Mouse (Mus musculus): ENCODE results near the gene Tuba8.

Gene Tuba8

DNA sequence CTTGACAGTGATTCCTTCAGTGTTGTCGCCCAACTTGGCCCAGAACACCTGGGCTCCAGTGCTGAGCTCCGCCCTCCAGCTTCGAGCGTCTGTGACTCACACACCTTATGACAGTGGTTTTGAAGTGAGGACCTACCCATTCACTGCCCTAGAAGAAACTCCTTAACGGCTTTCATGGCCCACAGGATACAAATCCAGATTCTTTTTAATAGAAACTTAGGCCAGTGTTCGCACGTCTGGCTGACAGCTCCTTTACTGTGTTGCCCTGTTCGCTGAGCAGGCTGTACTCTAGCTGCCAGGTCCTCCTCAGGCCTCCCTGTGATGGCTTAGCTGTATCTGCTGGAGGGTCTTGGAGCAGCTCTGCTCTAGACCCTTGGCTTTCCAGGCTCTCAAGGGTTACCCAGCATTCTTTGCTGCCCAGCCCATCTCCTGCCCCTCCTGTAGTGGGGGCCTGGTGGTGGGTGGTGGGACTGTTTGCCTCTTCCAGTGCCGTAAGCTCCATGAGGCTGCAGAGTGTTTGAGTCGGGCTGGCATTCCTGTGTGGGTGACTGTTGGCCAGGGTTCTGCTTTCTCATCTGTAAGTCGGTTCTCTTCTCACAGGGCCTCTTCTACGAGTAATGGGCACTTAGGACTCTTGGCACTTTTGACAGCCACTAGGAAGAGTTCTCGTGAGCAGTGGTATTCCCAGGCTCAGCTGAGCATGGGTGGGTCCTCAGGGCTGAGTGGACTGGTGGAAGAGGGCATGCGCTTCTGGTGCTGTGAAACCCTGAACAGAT is 15.4 kb upstream of the Tuba8 start:
- no peak for DNase-seq (ENCODE audit: low spot score in 2 of 2)

DNA sequence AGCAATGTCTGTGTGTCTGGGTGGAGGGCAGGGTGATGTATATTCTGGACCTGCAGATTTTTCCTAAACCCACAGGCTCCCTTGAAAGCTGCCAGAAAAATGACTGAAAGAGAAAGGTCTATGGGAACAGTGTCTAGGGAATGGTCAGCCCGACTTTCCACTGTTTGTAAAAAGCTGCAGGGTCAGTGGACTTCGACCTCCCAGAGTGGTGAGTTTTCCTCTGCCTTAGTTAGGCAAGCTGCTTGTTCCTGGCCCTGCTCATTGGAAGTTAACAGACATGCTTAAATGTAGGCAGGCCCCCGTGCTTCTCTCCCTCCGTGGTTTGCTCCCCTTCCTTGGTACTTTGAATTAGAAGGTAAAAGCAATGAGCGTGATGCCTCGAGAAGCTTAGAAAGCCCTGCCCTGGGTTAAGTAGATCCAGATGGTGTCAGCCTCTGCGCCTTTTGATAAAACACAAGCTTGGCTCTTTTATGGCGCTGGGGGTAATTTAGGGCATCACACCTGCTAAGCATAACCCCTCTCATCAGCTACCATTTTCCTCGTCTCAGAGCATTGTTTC is 12.6 kb upstream of the Tuba8 start:
- no peak for DNase-seq (ENCODE audit: low spot score in 2 of 2)

DNA sequence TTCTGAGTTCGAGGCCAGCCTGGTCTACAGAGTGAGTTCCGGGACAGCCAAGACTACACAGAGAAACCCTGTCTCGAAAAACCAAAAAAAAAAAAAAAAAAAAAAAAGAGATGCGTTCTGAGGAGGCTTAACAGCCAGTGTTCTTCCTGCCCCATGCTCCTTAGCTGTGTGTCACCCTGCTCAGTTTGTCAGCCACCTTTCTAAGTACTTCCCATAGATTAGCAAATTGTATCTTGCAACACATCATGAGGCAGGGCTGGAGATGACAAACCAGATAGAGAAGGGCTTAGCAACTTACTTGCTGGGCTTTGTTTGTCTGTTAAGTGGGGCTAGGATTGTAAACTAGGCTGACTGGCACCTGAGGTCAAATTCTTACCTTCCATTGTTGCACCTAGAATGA is 10.0 kb upstream of the Tuba8 start:
- DNase-seq (ENCODE audit: low spot score in 2 of 2) = no peak

DNA sequence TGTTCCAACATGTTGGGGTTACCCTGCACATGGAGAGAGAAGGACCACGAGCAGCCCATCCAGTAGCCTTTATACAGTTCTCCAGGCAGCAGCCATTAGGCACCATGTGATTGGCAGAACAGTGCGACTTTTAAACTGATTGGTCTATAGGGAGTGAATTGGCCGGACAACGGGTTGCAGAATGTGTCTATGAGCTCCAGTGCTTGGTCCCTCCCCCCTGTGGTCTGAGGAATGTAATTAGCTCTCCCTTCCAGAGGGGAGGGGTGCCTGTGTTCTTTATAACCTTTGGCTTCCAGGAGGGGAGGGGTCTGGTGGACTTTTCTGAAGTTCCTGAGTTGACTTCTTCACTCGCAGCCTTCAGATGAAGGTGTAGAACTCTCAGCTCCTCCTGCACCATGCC is 8.5 kb upstream of the Tuba8 start:
- no peak for DNase-seq (ENCODE audit: low spot score in 2 of 2)

DNA sequence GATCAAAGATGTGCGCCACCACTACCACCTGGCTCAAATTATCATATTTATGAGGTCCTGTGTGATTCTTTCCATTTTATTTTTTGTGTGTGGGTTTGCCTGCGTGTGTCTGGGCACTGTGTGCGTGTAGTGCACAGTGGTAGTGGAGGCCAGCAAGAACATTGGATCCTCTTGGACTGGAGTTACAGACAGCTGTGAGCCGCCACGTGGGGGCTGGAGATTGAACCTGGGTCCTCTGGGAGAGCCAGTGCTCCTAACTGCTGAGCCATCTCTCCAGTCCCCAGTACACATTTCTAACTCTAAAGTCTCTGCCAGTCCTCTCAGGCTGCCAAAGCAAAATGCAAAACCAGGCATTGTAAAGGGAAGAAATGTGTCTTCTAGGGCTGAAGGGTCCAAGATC is 4.0 kb upstream of the Tuba8 start:
- DNase-seq (ENCODE audit: low spot score in 2 of 2) = no peak

DNA sequence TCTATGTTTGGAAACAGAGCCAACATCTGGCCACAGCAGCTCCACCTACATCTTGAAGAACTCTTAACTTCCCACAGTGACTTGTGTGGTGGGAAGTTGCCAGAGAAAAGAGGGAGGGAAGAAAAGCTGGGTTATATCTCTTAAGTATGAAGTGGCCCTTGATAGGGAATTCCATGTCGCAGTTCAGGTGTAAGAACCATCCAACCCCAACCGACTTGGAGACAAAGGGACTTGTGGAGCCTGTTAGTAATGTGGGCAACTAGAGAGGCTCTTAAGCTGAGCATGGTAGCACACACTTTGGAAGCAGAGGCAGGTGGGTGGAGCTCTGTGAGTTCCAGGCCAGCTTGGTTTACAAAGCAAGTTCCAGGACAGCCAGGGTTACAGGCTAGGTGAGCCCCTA is 912 bp upstream of the Tuba8 start:
- no peak for DNase-seq (ENCODE audit: low spot score in 2 of 2)

DNA sequence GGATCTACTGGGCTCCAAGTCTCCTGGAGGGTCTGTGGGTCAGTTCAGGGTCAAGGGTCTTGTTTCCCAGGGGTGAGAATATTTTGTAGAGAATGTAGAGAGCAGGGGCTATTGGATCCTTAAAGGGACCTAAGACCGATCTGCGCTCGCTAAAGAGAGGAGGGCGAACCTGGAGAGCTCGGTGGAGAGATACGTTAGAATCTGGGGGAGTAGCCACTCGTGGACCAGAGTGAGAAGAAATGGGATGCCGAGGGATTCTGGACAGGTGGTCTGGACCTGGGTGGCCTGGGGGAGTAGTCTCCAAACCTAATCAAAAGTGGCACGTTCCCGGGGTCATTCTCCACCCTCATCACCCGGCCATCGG is 412 bp downstream of the Tuba8 start:
- no peak for DNase-seq (ENCODE audit: low spot score in 2 of 2)

DNA sequence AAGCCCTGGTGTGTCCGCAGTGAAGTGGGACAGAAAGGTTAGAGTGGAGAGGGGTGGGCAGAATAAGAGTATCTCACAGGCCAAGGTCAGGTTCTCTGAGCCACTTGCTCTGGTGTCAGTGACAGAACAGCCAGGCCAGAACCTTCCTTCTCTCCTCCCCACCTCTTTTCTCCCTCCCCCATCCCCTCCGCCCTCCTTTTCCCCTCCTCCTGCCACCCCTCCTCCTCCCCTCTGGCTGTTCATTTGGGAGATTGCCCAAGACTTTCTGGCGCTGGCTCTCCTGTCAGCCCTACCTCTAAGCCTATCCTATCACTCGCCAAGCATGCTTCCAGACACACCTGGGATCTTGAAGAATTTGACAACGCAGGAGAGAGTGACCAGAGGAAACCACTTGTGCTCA is 1.2 kb downstream of the Tuba8 start:
- DNase-seq (ENCODE audit: low spot score in 2 of 2) = no peak

DNA sequence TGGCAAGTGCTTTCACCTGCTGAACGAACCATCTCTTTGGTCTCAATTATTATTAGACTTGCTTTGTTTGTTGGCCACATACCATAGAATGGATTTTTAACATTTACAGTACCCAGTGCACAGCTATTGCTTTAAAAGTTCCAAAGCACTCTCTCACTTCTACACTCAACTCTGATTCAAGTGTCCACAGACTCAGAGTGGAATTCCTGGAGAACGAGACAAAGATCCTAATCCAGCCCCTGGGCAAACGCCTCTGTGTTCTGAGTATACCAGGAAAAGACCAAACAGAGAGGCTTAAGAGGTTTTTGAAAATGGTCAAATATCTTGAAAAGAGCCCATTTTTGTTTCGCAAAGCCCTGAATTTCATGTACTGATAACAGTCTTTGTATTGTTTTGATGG is 2.5 kb downstream of the Tuba8 start:
- no peak for DNase-seq (ENCODE audit: low spot score in 2 of 2)

DNA sequence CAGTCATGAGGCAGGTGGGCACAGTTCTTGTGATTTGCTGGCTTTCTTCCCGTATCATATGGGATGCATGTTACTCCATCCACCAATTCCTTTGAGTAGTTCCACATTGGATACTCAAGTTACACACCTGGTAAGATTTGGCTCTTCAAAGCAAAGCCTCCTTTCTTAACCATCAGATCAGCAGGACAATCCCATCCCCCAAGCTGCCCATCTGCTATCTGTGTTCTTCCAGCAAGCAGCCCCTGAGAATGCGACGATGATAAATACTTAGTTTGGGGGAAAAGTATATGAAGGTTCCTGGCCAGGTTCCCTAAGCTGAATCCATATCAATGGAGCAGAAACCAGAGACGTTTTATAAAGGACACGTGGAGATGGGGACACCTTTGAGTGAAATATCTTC is 3.7 kb downstream of the Tuba8 start:
- no peak for DNase-seq (ENCODE audit: low spot score in 2 of 2)

DNA sequence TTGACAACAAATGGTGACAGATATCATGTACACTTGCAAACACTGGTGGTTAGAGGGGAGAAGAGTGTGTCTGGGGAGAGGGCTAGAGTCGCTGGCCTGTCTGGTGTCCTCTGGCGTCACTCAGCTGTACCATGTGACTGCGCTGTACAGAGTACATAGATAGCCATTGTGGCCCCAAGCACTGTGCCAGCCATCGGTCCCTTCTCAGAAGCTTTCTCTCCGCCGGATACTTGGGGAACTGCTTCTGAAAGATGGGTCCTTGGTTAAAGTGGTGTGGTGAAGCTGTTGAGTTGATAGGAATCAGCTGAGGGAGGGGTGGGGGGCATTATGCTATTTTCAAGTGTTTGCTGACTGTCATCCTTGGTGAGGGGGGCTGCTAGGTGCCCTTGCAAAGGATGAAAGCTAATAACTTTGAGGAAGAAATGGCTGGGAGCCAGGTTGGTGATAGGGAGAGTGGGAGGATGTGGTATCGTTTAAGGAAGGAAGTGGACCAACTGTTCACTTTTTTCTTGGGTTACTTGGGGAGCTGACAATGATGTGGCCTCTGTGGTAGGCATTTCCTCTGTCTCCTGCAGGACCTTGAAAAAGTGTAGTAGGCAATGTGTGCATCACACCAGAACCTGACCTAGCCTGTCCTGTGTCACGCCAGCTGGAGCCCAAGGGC is 4.3 kb downstream of the Tuba8 start:
- peak in 1 of 2 experiments; percentile 29 for DNase-seq (ENCODE audit: low spot score in 2 of 2)

DNA sequence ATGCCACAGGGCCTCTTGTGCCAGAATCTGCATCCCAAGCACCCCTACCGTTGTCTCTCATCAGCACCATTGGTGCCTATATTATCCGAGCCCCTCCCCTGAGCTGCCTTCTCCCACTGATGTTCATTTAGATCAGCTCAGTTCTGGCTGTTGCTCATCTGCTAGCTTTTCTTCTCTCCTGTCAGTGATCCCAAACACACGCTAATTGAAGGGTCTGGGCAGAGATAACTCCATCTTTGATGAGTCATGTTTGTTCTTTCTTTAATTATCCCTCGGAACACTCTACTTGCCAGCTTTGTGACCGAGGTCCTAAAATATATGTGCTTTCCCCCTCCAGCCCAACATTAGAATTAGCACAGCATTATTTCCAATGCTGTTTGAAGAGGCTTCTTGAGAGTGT is 4.8 kb downstream of the Tuba8 start:
- no peak for DNase-seq (ENCODE audit: low spot score in 2 of 2)

DNA sequence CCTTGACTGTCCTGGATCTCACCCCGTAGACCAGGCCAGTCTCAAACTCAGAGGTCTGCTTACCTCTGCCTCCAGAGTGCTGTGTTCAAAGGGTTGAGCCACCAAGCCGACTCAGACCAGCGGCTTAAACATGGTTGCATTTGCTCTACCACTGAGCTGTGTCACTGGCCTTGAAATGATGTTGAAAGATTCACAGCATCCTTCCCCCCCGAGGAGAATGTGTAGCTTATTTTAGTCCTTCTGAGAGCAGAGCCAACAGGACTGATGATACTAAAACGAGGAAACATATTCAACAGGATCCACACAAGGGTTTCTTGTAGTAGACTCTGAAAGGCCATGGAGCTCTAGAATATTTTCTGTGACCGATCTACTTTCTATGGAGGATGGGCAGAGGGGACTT is 5.4 kb downstream of the Tuba8 start:
- DNase-seq (ENCODE audit: low spot score in 2 of 2) = no peak

DNA sequence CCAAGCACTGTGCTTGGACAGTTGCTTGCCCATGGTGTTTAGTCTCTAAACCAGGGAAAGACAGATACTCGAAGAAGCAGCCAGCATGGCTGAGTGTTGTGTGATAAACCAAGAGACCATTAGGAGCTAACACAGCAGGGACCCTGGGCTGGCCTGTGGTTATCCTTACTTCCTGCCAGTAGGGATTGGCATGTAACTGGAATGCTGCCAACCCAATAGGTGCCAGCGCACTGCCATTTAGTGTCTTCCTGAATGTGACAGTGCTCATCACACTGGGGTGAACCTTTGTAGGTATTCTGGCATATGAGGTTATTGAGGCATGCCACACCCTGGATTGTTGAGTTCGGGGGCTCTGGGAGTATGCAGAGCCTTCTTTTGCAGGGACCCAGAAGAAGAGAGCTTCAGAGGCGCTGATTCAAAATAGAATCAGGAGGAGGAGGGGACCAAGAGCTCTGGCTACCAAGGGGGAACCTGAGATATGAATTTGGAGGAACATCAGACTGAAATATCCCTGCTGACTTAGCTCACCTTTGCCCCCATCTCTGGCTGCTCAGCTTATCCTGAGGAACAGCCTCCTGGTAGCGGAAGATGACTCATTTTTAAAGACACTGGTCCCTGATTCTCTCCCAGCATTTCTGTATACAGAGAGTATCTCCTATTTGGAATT is 6.2 kb downstream of the Tuba8 start:
- DNase-seq (ENCODE audit: low spot score in 2 of 2) = no peak

DNA sequence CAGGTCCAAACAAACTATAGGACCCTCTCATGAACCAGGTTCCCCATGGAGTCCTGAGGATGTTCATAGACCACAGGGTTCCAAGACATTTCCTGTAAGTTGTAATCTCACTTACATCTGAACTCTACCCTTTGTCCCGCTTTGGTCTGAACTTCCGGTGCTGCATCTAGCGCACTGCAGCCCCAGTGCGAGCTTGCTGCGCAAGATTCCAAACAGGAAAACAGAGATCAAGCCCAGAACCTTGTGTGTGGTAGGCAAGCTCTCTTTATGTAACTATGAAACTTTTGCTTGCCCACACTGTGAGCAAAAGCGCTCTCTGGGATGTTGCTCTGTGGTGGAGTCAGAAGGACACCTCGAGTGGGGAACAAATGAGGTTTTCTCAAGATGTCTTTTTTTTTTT is 7.5 kb downstream of the Tuba8 start:
- no peak for DNase-seq (ENCODE audit: low spot score in 2 of 2)

DNA sequence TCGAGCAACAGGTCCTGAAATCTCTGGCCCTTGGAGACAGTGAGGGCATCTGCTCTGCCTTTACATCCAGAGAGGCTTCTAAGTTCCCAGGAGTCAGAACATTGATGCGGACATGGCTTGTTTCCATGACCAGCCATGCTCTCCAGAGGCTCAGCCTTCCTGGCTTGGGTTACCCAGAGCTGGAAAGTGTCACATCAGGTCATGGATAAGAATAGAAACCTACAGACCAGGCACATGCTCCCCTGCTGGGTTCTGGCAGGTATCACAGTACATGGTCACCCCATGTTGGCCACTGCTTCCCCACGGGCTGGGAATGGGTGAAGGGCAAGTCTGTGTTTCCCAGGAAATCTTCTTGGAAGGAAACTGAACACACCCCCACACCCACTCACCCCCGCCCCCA is 8.9 kb downstream of the Tuba8 start:
- DNase-seq (ENCODE audit: low spot score in 2 of 2) = no peak

DNA sequence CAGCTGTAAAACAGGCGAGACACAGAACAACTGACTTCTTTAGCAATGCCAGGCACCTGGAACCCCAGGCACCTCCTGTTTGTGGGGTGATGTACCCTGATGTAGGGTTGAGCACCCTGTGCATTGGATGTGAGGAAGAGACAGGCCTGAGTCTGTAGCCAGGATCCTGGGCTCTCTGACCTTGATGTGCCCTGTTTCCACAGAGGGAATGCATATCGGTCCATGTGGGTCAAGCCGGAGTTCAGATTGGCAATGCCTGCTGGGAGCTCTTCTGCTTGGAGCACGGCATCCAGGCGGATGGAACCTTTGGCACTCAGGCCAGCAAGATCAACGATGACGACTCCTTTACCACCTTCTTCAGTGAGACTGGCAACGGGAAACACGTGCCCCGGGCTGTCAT is 9.7 kb downstream of the Tuba8 start:
- DNase-seq (ENCODE audit: low spot score in 2 of 2) = no peak

DNA sequence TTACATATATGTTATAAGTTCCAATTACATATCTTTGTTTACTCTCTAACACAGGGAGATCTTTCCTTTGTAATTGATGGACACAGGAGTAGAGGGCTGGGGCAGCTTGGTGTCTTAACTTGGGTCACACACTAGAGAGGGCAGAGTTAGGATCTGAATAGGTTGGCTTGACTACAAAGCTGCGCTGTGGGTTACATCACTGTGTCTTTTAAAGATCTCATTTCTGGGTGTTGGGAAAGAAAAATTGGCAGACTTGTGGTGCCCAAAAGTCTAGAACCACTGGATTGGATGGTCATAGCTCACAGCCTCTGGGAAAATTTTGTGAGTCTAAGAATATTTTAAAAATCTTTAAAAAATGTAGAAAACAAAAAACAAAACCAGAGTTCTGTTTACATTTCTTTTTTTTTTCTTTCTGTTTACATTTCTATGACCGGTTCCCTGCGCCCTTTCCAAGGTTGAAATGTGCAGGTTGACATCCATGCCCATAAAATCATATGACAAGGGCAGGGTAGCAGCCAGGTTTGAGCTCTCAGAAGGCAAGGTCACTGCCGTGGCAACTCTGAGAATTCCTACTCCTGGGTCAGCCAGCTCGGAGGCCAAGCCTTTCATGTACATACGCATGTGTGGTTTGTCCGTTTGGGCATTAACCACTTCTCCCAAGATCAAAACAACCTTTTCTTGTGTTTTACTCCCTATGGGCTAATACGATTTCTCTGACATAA is 11.5 kb downstream of the Tuba8 start:
- DNase-seq (ENCODE audit: low spot score in 2 of 2) = no peak

DNA sequence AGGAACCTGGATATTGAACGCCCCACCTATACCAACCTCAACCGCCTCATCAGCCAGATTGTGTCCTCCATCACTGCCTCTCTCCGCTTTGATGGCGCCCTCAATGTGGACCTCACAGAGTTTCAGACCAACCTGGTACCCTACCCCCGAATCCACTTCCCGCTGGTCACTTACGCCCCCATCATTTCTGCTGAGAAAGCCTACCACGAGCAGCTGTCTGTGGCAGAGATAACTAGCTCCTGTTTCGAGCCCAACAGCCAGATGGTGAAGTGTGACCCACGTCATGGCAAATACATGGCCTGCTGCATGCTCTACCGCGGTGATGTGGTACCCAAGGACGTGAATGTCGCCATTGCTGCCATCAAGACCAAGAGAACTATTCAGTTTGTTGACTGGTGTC is 12.5 kb downstream of the Tuba8 start:
- no peak for DNase-seq (ENCODE audit: low spot score in 2 of 2)

DNA sequence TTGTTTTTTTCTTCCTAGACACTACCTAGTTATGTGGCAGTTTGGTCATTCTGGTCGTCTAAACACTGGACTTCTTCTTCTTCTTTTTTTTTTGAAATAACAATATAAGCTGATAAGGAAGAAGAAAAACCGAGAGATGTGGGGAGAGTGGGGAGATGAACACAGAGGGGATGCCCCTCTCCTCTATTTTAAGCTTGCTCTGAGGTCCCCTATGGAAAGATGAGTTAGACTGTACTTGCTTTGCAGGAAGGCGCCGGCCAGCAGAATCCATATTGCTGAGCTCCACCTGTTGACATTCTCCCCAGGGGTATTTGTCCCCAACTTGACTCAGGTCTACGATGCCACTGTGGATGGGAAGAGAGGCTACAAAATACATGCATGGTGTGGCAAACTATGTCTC is 13.6 kb downstream of the Tuba8 start:
- DNase-seq (ENCODE audit: low spot score in 2 of 2) = no peak

DNA sequence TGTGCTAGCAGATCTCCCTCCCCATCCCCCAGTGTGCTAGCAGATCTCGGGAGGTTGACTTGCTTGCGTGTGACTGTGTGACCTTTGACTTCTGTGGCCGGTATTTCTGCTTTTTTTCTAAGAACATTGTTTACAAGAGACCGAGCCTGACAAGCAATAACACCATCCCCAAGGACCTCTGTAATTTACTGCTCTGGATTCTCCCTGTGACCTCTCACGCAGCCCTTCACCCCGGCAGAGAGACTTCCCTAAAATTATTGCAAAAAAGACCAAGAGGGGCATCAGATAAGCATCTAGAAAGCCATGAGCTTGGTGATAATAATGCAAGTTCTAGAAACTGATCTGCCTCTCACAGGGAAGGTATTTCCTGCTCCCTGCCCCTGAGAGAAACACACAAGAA is 14.5 kb downstream of the Tuba8 start:
- no peak for DNase-seq (ENCODE audit: low spot score in 2 of 2)

DNA sequence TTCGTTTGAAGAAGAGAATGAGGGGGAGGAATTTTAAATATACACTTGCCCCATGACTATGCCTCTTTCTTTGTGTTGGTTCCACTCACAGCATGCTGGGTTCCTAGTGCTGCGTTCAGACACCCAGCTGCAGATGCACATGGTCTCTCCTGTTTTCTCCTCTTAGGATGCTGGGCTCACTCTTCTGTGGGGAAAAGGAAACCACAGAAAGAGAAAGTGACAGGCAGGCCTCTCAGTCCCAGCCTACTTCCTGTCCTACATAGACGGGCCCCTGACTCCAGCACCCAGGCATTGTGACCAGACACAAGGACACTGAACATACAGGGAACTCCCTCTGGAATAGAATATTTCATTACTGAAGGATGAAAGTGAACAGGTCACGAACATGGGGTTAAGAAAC is 15.5 kb downstream of the Tuba8 start:
- no peak for DNase-seq (ENCODE audit: low spot score in 2 of 2)

All from spleen, postnatal 36 days (tissue).